Mouse (Mus musculus) forebrain, embryonic 10.5 days (tissue): Measurements from ENCODE around the gene Csnk1g1. TPM values are rescaled to one million over a fixed set of nuclear protein-coding genes. Genes with fewer than 3 reads are reported as not detected.

ENCODE experiments used
- DNase-seq: peaks from one replicate; pipeline ENCODE4 v3.0.0-alpha.2; 2017; ENCODE audit warnings: low spot score; ENCODE audit errors: extremely low spot score
- H3K27ac ChIP-seq: fragments of 300-500 bp; sonication (generic); 2 replicates; pipeline ENCODE4 v1.5.1; 2016; ENCODE audit warnings: mild to moderate bottlenecking
- H3K27me3 ChIP-seq: fragments of 300-500 bp; sonication (generic); 2 replicates; pipeline ENCODE4 v1.6.1; 2016; ENCODE audit warnings: mild to moderate bottlenecking; ENCODE audit not compliant: poor library complexity, severe bottlenecking
- H3K36me3 ChIP-seq: fragments of 300-500 bp; sonication (generic); replicated peaks from 2 replicates; pipeline ENCODE4 v1.6.1; 2016; ENCODE audit warnings: mild to moderate bottlenecking, moderate library complexity
- H3K4me1 ChIP-seq: fragments of 300-500 bp; sonication (generic); 2 replicates; pipeline ENCODE4 v1.6.1; 2016
- H3K4me3 ChIP-seq: fragments of 300-500 bp; sonication (generic); 2 replicates; pipeline ENCODE4 v1.5.1; 2016; ENCODE audit warnings: mild to moderate bottlenecking, moderate library complexity
- H3K9me3 ChIP-seq: fragments of 300-500 bp; sonication (generic); 2 replicates; pipeline ENCODE4 v1.6.1; 2016; ENCODE audit warnings: mild to moderate bottlenecking, moderate library complexity
- WGBS: fragments of 180-500 bp; shearing (Covaris S2); methylation state at CpG from one replicate; pipeline ENCODE4 v1.1.7; 2016; 5-methylcytosine and 5-hydroxymethylcytosine counted together
- polyA plus RNA-seq: library from polyadenylated mRNA; unstranded; fragments of >200 nt; fragmentation: Nextera tagmentation; extraction: Ambion mirVana; gene quantifications from 2 replicates; pipeline ENCODE4 v1.2.1, GENCODE M21; 2016

Csnk1g1 gene
- polyA plus RNA-seq, 1 experiment from 2014 or later: 18.2 TPM

DNA sequence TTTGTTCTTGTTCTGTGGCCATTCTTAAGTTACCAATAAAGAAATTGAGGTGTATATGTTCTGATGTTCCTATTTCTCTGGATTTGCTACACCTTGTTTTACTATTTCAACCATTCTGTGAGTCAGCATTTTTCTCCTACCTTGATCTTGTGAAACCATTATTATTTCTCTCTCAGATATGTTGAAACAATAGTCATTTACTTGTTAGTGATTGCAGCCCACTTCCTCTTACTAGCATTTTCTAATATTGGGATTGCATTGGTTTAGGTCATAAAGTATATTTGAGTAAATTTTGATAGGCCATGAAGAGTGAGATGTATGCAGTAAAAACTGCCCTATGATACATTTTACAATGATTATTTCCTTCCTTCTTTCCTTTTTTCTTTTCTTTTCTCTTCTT is 19.7 kb downstream of the Csnk1g1 start:
- 0 out of 2 replicates have a peak, but pooled peaks cover 4% of the 10 kb centered on the region for H3K4me1 ChIP-seq
- H3K9me3 ChIP-seq: no peaks in the 10 kb centered on the region
- H3K4me3 ChIP-seq: no peak overlapping the region
- DNase-seq: no peak
- H3K27me3 ChIP-seq: no peaks in the 10 kb centered on the region
- H3K27ac ChIP-seq: no peak overlapping the region
- H3K36me3 ChIP-seq: peaks cover 3% of the 10 kb centered on the region; the same call in 1 of the 2 replicates

DNA sequence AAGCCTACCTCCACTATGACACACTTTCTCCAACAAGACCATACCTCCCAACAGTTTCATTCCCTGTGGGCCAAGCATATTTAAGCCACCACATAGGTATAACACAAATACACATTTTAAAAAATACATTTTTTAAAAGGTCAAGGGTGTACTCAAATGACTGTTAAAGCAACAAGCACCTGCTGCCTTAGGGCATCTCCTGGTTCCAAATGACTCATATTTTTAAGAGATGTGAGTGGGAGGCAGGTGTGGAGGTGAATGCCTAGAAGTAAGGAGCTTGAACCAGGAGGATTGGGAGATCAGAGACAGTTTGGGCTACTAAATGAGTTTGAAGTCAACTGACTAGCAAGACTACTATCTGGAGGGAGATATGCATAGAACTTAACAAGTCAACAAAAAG is 21.1 kb downstream of the Csnk1g1 start:
- H3K4me1 ChIP-seq: 0 out of 2 replicates have a peak, but pooled peaks cover 4% of the 10 kb centered on the region
- DNase-seq: no peak
- peaks cover 3% of the 10 kb centered on the region; the same call in 1 of the 2 replicates for H3K36me3 ChIP-seq
- H3K4me3 ChIP-seq: no peak overlapping the region
- no peak overlapping the region for H3K27ac ChIP-seq
- H3K27me3 ChIP-seq: no peaks in the 10 kb centered on the region
- no peaks in the 10 kb centered on the region for H3K9me3 ChIP-seq

DNA sequence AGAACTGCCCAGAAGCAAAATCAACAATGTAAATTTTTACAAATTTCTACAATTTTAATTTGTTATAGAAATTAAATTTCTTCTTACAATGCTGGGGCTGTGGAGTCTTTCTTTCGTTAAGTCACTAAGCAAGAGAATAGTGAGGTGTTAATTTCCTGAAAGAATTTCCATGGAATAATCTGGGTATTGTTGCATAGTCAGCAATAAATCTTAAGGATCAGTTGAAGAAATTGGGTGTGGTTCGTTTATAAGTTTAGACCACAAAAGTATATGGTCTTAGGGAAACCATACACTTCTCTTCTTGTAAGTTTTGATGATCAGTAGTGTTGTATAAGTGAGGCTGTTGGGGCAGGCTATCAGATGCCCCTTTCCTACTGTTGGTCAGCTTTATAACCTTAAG is 28.8 kb downstream of the Csnk1g1 start:
- no peaks in the 10 kb centered on the region for H3K9me3 ChIP-seq
- no peaks in the 10 kb centered on the region for H3K4me1 ChIP-seq
- DNase-seq: no peak
- no peaks in the 10 kb centered on the region for H3K27me3 ChIP-seq
- H3K4me3 ChIP-seq: no peak overlapping the region
- H3K27ac ChIP-seq: no peak overlapping the region
- 93% methylated on average over 2 of the region's 2 CpGs for WGBS
- no peaks in the 10 kb centered on the region for H3K36me3 ChIP-seq

DNA sequence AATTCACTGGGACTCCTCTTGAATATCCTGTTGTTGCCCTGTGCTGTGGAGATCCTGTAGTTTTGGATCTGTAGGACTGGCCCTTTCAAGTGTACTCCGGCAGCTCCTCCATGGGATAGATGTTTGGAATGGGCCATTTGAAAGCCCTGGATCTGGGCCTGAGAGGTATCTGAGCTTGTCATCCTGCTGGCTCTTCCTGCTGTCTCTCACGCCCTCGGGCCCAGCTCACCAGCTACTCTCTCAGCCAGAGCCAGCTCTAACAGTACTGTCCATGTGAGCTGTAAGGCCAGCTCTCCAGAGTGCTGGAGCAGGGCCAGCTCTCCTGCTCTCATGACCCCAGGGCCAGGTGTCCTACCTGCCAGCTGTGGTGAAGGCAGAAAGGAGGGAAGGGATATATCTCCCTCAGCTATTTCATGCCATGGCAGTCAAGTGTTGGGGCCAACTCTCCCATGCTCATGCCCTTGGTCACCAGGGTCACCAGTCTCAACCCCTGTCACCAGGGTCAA is 42.4 kb downstream of the Csnk1g1 start:
- Histone ChIP-seq H3K4me3 (no peak overlapping the region), H3K27ac (no peak overlapping the region), H3K27me3 (no peaks in the 10 kb centered on the region), H3K4me1 (no peaks in the 10 kb centered on the region), H3K36me3 (peaks cover 30% of the 10 kb centered on the region), H3K9me3 (no peaks in the 10 kb centered on the region)
- DNase-seq: no peak
- 92% methylated on average over 3 of the region's 3 CpGs for WGBS

DNA sequence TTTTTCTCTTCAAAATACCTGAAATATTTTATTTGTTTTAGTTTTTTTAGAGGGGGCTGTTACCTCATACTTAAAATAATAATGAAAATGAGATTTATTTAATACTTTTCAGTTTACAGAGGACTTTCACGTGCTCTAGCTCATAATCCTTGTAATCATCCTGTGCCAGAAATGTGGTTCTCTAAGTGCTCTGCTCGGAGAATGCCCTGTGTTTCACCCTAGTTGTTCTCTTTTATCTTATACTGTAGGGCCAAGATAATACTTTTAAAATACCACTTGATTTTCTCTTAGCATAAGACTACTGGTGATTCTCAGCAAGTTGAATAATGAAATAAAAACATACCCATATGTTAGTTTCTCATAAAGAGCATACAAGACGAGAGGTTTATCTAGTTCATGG is 61.3 kb downstream of the Csnk1g1 start:
- 91% methylated on average over 3 of the region's 3 CpGs for WGBS
- Histone ChIP-seq H3K4me3 (no peak overlapping the region), H3K4me1 (0 out of 2 replicates have a peak, but pooled peaks cover under 1% of the 10 kb centered on the region), H3K27me3 (no peaks in the 10 kb centered on the region), H3K27ac (no peak overlapping the region), H3K36me3 (no peaks in the 10 kb centered on the region), H3K9me3 (no peaks in the 10 kb centered on the region)
- no peak for DNase-seq

DNA sequence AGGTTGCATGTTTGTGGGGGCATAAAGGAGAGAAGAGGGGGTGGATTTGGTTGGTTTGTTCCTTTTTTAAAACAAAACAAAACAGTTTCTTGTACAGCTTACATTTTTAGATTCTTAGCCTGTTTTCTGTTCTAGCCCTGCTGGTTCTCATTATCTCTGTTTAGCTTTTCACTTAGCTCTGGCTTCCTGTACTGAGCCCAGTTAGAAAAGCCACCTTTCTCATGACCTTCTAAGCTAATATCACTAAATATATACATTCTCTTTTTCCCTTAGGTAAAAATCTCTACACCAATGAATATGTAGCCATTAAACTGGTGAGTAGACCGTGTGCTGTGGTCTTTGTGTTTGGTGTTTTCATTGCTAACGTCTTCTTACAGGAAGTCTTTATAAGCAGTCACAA is 64.5 kb downstream of the Csnk1g1 start:
- H3K4me3 ChIP-seq: no peak overlapping the region
- WGBS: 67% methylated on average over 2 of the region's 2 CpGs
- H3K27me3 ChIP-seq: no peaks in the 10 kb centered on the region
- no peak overlapping the region for H3K27ac ChIP-seq
- no peak for DNase-seq
- H3K4me1 ChIP-seq: 0 out of 2 replicates have a peak, but pooled peaks cover 5% of the 10 kb centered on the region
- H3K36me3 ChIP-seq: no peaks in the 10 kb centered on the region
- no peaks in the 10 kb centered on the region for H3K9me3 ChIP-seq

DNA sequence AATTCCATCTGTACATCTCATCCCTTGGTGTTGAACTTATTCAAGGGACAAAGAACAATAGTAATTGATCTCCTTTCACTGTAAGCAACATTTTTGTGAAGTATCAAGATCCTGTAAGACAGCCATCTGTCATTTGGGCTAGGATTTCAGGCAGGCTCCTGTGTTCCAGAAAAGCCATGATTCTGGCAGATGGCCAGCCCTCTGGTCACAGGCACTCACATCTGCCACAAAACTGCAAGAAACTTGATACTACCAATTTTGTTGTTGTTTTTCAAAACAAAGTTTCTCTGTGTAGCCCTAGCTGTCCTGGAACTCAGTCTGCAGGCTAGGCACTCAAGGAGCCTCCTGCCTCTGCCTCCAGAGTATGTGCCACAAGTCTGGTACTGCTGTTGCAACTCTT is 67.2 kb downstream of the Csnk1g1 start:
- DNase-seq: no peak
- Histone ChIP-seq H3K4me3 (no peak overlapping the region), H3K27me3 (no peaks in the 10 kb centered on the region), H3K4me1 (0 out of 2 replicates have a peak, but pooled peaks cover 8% of the 10 kb centered on the region), H3K36me3 (no peaks in the 10 kb centered on the region), H3K9me3 (no peaks in the 10 kb centered on the region), H3K27ac (no peak overlapping the region)

DNA sequence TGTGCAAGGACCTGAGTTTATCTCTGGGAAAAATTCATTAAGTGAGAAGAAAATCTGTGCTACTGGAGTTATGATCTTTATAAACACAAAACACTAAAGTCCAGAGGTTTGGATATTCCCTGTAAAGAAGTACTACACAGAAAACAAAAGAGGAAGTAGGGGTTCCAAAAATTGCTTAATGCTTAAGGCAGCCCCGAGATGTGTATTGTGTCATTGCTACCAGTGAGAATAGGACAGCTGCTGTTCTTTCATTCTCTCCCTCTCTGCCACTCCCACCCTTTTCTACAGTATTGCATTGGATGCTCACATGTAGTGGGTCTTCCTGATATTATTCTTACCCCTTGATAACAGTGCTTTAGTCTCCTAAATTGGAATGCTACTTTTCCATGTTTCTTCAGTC is 74.1 kb downstream of the Csnk1g1 start:
- H3K36me3 ChIP-seq: 0 out of 2 replicates have a peak, but pooled peaks cover 7% of the 10 kb centered on the region
- H3K4me1 ChIP-seq: 0 out of 2 replicates have a peak, but pooled peaks cover 3% of the 10 kb centered on the region
- WGBS: 93% methylated on average over 1 of the region's 1 CpGs

DNA sequence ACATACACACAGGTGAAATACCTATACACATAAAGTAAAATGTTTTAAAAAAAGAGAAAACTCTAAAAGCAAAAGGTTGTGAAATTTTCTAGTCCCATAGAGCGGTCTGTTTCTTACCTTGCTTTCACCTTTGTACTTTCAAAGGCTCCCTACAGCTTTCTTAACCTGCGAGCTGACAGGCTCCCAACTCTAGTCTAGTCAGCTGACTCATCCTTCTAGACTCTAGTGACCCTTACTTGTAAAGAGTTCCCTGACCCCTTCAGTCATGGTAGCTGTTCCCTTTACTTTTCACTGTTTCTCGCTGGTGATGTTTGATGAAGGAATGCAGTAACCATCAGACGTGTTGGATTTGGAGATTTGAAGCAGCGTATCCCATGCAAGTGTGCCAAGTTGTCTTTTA is 78.3 kb downstream of the Csnk1g1 start:
- 92% methylated on average over 5 of the region's 5 CpGs for WGBS
- H3K9me3 ChIP-seq: no peaks in the 10 kb centered on the region

More for the DNA sequence above, 74.1 kb downstream of the Csnk1g1 start:
- Histone ChIP-seq H3K9me3 (no peaks in the 10 kb centered on the region), H3K27me3 (no peaks in the 10 kb centered on the region), H3K27ac (no peak overlapping the region), H3K4me3 (no peak overlapping the region)
- no peak for DNase-seq

DNA sequence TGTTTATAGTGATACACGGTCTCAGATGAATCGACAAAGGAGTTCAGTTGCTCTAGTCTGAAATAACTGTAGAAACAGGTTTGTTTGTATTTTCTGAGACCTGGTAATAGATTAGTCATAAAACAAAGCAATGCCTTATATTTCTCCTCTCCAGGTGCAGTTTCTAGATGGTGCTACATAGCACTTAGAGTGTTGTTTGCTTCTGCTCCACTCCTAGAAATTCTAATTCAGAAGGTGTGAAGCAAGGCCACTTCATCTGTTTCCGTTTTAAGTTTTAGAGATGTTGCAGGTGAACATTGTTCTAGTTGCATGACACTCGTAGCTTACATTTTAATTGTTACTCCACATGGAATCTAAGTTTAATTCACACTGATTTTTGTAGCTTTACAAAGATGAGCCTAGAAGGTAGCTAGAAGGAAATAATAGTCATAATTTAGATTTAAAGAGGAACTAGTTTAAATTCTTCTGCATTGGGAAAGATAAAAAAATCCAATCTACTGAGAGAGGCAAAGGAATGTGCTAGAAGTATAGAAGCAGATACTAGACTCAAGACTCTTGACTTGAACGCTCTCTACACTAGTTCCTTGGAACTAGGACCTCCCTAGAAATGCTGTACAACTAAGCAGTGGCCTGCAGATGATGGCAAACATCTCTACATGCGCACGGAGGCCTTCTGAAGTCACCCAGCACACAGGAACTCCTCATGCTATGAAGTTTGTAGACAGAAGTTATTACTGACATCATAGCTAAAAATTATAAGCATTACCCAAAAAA is 87.1 kb downstream of the Csnk1g1 start:
- Histone ChIP-seq H3K27ac (no peak overlapping the region), H3K4me1 (no peaks in the 10 kb centered on the region), H3K36me3 (0 out of 2 replicates have a peak, but pooled peaks cover 5% of the 10 kb centered on the region), H3K9me3 (no peaks in the 10 kb centered on the region), H3K27me3 (no peaks in the 10 kb centered on the region), H3K4me3 (no peak overlapping the region)
- 95% methylated on average over 7 of the region's 7 CpGs for WGBS
- no peak for DNase-seq

More for the DNA sequence above, 78.3 kb downstream of the Csnk1g1 start:
- Histone ChIP-seq H3K4me1 (0 out of 2 replicates have a peak, but pooled peaks cover 6% of the 10 kb centered on the region), H3K36me3 (peaks cover 7% of the 10 kb centered on the region; the same call in 1 of the 2 replicates), H3K4me3 (no peak overlapping the region), H3K27me3 (no peaks in the 10 kb centered on the region), H3K27ac (no peak overlapping the region)
- no peak for DNase-seq

DNA sequence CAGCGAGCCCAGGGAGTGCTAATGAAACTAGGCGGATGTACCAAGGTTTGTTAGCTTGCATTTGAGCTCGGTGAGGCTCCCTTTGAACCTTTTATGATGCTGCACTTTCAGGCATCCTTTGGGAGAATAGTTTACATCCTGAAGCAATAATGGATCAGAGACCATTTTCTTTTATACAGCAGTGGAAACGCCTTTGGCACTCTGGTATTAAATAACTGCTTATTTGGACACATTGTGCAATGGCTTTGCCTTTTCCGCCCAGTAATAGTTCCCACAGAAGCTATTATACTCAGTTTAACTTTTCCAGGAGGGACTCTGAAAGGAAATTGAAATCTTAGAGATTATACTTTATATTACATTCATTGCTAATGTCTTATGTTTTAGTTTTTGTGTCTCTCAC is 90.2 kb downstream of the Csnk1g1 start:
- no peaks in the 10 kb centered on the region for H3K9me3 ChIP-seq
- no peaks in the 10 kb centered on the region for H3K4me1 ChIP-seq
- no peak overlapping the region for H3K27ac ChIP-seq
- no peaks in the 10 kb centered on the region for H3K27me3 ChIP-seq
- no peak for DNase-seq
- H3K36me3 ChIP-seq: peaks cover 25% of the 10 kb centered on the region
- 68% methylated on average over 5 of the region's 5 CpGs for WGBS
- H3K4me3 ChIP-seq: no peak overlapping the region

DNA sequence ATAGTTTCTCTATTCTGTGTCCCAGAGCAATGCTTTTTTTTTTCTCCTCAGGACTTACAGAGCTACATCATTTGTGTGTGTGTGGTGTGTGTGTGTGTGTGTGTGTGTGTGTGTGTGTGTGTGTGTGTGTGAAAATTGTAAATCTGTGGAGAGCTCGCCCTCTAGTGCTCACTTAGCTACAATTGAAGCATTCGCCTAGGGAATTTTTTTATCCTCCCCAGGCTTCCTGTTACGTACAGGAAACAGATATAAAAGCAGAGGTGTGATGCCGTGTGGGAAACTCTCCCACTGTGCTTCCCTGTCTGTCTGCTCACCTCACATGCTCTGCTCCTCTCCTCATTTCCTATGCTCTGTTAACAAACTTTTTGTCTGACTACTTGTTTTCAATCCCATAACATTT is 95.7 kb downstream of the Csnk1g1 start:
- Histone ChIP-seq H3K9me3 (no peaks in the 10 kb centered on the region), H3K4me3 (no peak overlapping the region), H3K36me3 (peaks cover 37% of the 10 kb centered on the region), H3K27me3 (no peaks in the 10 kb centered on the region), H3K4me1 (no peaks in the 10 kb centered on the region), H3K27ac (no peak overlapping the region)
- 48% methylated on average over 4 of the region's 4 CpGs for WGBS
- peak; percentile 20 for DNase-seq

DNA sequence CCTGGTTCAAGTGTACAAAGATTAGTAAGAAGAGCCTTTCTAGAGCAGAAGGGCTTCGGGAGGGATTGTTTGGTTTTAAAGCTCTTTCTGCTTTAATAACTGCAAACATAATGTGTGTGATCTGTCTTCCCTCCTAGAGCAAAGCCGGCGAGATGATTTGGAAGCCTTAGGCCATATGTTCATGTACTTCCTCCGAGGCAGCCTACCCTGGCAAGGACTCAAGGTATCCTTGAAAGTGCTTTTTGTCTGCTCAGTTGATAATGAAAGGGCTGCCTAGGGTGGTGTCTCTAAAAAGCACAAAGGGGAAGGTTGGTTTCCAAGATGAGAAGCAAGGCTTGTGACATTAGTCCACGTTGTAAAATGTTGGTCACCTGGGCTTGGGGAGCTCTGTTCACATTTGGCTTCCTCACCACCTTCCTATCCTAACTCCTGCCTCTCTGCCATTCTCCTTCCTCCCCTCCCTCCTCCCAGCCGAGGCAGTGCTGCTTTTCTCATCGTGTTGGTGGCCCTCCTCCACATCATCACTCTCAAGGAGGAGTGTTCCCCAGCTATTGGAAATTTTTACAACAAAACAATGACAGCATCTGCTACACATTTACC is 99.0 kb downstream of the Csnk1g1 start:
- Histone ChIP-seq H3K36me3 (peaks cover 47% of the 10 kb centered on the region), H3K27me3 (no peaks in the 10 kb centered on the region), H3K27ac (no peak overlapping the region), H3K9me3 (no peaks in the 10 kb centered on the region), H3K4me3 (no peak overlapping the region), H3K4me1 (no peaks in the 10 kb centered on the region)
- 85% methylated on average over 7 of the region's 7 CpGs for WGBS
- no peak for DNase-seq
